Mouse (Mus musculus) liver, postnatal 0 days (tissue): ENCODE measurements at regions not wholly inside any gene's neighbourhood (a gene's known extent, or its start where the extent isn't known, plus 50 kb on each side); places are given as distances from the start of the nearest gene placed in this dataset.

Source experiments
- ATAC-seq: fragments of 200-750 bp; cut with Nextera tagmentation; 2 replicates; pipeline ENCODE4 v1.8.0; 2017; ENCODE audit warnings: mild to moderate bottlenecking, moderate library complexity
- DNase-seq: peaks from one replicate; pipeline ENCODE4 v3.0.0-alpha.2; 2016
- H3K27ac ChIP-seq: fragments of 300-500 bp; sonication (generic); 2 replicates; pipeline ENCODE4 v1.5.1; 2014; ENCODE audit warnings: antibody characterized with exemption, moderate library complexity, mild to moderate bottlenecking, low read depth
- H3K27me3 ChIP-seq: fragments of 300-500 bp; sonication (generic); 2 replicates; pipeline ENCODE4 v1.6.1; 2014; ENCODE audit warnings: low read length, control low read depth, mixed read lengths; ENCODE audit not compliant: insufficient read depth
- H3K36me3 ChIP-seq: fragments of 300-500 bp; sonication (generic); replicated peaks from 2 replicates; pipeline ENCODE4 v1.6.1; 2014; ENCODE audit warnings: mild to moderate bottlenecking, control low read depth, low read length, moderate library complexity, mixed read lengths; ENCODE audit not compliant: insufficient read depth
- H3K4me1 ChIP-seq: fragments of 300-500 bp; sonication (generic); 2 replicates; pipeline ENCODE4 v1.6.1; 2014; ENCODE audit warnings: antibody characterized with exemption, mild to moderate bottlenecking, control low read depth; ENCODE audit not compliant: insufficient read depth
- H3K4me2 ChIP-seq: fragments of 300-500 bp; sonication (generic); 2 replicates; pipeline ENCODE4 v1.6.1; 2014; ENCODE audit warnings: low read depth, mild to moderate bottlenecking, low read length, moderate library complexity, mixed read lengths
- H3K4me3 ChIP-seq: fragments of 300-500 bp; sonication (generic); 2 replicates; pipeline ENCODE4 v1.5.1; 2014; ENCODE audit warnings: low read depth, low read length
- H3K9ac ChIP-seq: fragments of 300-500 bp; sonication (generic); replicated peaks from 2 replicates; pipeline ENCODE4 v1.6.1; 2014; ENCODE audit warnings: mild to moderate bottlenecking, moderate library complexity
- H3K9me3 ChIP-seq: fragments of 300-500 bp; sonication (generic); 2 replicates; pipeline ENCODE4 v1.6.1; 2016; ENCODE audit warnings: mild to moderate bottlenecking, control low read depth, low read length, mixed read lengths
- CTCF ChIP-seq: sonication (generic); IDR thresholded peaks from 2 replicates; pipeline ENCODE4 v1.5.1; 2016; ENCODE audit warnings: antibody characterized with exemption, low read depth
- EP300 ChIP-seq: IDR thresholded peaks from 2 replicates; pipeline ENCODE4 v1.6.1; 2016; ENCODE audit warnings: antibody characterized with exemption, low read depth, mild to moderate bottlenecking
- WGBS: fragments of 180-500 bp; shearing (Covaris S2); extraction: QIAGEN DNeasy Blood & Tissue Kit; methylation state at CpG from one replicate; pipeline ENCODE4 v1.1.7; 2014; ENCODE audit not compliant: insufficient replicate concordance; 5-methylcytosine and 5-hydroxymethylcytosine counted together

DNA sequence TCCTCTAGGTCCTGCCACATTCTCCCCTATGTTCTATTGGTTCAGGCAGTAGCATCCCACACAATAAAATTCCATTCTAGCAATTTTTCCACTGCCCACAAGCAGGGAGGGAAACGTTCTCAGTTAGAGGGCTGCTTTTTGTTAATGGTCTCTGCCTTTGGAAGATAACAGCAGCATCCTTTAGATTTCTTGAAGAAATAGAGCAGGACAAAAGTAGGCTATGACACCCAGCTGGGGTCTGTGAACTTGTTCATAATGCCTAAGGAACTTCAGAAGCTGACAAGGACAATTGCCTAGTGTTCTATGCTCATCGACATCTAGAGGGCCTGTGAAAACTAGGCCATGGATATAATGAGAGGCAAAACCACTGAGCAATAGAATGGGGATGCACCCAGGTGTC is 174.2 kb upstream of the Ercc4 start:
- Histone ChIP-seq H3K27ac (no peak overlapping the region), H3K27me3 (no peaks in the 10 kb centered on the region), H3K36me3 (no peaks in the 10 kb centered on the region), H3K4me2 (no peak overlapping the region), H3K4me3 (no peak overlapping the region), H3K9me3 (no peaks in the 10 kb centered on the region), H3K4me1 (no peaks in the 10 kb centered on the region), H3K9ac (no peak overlapping the region)
- ATAC-seq = no peak
- DNase-seq = no peak
- TF ChIP-seq CTCF (no peak), EP300 (no peak)
- 70% methylated on average over 2 of the region's 2 CpGs for WGBS

DNA sequence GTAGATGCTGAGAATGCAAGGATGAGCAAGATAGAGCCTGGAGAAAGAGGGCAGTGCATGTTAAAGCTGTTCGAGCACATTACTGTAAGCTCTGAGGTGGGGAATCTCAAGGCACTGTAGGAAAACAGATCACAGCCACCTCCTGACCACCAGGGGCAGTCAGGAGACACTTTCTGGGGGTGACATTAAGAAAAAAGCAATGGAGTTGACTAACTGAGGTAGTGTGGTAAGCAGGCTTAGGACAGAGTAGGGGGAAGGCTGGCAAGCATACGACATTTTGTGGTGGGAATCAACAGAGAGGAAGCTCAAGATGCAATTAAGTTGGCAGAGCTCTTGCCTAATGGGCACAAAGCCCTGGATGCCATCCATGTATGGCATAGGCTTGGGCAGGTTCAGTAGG is 172.9 kb upstream of the Ercc4 start:
- H3K36me3 ChIP-seq = no peaks in the 10 kb centered on the region
- TF ChIP-seq CTCF = peak; percentile 46
- TF ChIP-seq EP300 = no peak
- DNase-seq (no peak), ATAC-seq (no peak)
- no peaks in the 10 kb centered on the region for H3K9me3 ChIP-seq
- 62% methylated on average over 2 of the region's 2 CpGs for whole genome bisulfite sequencing
- no peak overlapping the region for H3K27ac ChIP-seq
- no peak overlapping the region for H3K9ac ChIP-seq
- H3K4me2 ChIP-seq = no peak overlapping the region
- no peak overlapping the region for H3K4me3 ChIP-seq
- H3K4me1 ChIP-seq = no peaks in the 10 kb centered on the region
- H3K27me3 ChIP-seq = no peaks in the 10 kb centered on the region

DNA sequence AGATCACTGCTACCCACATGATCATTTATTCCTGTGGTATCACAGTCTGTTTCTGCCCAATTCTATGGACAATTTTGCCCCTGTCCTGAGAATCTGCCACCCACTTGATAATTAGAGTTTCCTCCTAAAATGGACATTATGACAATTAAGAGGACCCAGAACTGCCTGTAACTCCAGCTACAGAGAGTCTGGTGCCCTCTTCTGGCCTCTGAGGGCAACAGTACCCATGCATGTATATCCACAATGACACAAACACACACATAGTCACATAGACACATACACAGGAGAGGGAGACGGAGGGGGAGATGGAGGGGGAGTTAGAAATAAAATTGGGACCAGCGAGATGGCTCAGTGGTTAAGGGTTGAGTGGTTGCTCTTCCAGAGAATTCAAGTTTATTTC is 170.9 kb upstream of the Ercc4 start:
- no peaks in the 10 kb centered on the region for H3K36me3 ChIP-seq
- TF ChIP-seq CTCF = peak; percentile 43
- no peak for TF ChIP-seq EP300
- H3K4me1 ChIP-seq = no peaks in the 10 kb centered on the region
- H3K27ac ChIP-seq = no peak overlapping the region
- no peak overlapping the region for H3K4me2 ChIP-seq
- 75% methylated on average over 2 of the region's 2 CpGs for WGBS
- no peaks in the 10 kb centered on the region for H3K9me3 ChIP-seq
- H3K9ac ChIP-seq = no peak overlapping the region
- H3K4me3 ChIP-seq = no peak overlapping the region
- ATAC-seq = no peak
- H3K27me3 ChIP-seq = no peaks in the 10 kb centered on the region
- no peak for DNase-seq

DNA sequence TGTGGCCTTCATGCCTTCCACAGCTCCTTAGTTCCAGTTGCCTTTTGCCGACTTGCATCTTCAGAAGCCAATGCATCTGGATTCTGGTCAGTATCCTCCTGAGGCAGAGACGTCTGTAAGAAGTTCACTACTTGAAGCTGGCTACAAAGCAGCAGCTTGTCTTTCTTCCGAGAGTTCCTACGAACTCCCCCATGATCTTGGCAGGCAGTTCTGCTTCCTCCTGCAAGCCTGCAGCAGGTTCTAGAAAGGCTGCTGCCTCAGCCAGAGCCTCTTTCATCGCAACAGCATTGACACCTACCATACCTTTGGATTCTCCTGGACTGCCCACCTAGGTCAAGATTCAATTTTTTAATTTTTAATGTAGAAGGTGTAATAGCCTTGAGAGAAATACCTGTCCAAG is 158.3 kb upstream of the Ercc4 start:
- WGBS = 81% methylated on average over 5 of the region's 5 CpGs
- Histone ChIP-seq H3K9ac (no peak overlapping the region), H3K27me3 (no peaks in the 10 kb centered on the region), H3K9me3 (no peaks in the 10 kb centered on the region), H3K27ac (no peak overlapping the region), H3K4me1 (no peaks in the 10 kb centered on the region), H3K4me3 (no peak overlapping the region), H3K36me3 (no peaks in the 10 kb centered on the region), H3K4me2 (no peak overlapping the region)
- no peak for TF ChIP-seq EP300
- TF ChIP-seq CTCF = no peak
- ATAC-seq (no peak), DNase-seq (no peak)

DNA sequence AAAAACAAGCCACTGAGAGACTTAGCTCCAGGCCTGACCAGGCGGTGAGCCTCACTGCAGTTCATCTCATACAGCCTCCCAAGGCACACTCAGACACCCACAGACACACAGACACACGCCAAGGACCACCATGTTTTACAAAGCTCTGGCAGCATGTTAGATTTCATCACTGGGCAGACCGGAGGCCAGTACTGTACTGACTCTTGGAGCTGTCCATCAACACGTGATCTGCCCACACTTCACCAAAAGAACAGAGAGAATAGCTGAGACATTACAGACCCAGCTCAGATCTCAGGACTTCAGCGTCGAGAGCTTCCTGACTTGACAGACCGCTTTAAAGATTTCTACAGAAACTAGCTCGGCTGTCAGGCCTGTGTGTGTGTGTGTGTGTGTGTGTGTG is 155.5 kb upstream of the Ercc4 start:
- Histone ChIP-seq H3K9ac (no peak overlapping the region), H3K36me3 (no peaks in the 10 kb centered on the region), H3K4me1 (no peaks in the 10 kb centered on the region), H3K27me3 (no peaks in the 10 kb centered on the region), H3K27ac (no peak overlapping the region), H3K4me2 (no peak overlapping the region), H3K9me3 (no peaks in the 10 kb centered on the region), H3K4me3 (no peak overlapping the region)
- 58% methylated on average over 8 of the region's 8 CpGs for WGBS
- TF ChIP-seq EP300 (no peak), CTCF (no peak)
- DNase-seq = no peak
- no peak for ATAC-seq

DNA sequence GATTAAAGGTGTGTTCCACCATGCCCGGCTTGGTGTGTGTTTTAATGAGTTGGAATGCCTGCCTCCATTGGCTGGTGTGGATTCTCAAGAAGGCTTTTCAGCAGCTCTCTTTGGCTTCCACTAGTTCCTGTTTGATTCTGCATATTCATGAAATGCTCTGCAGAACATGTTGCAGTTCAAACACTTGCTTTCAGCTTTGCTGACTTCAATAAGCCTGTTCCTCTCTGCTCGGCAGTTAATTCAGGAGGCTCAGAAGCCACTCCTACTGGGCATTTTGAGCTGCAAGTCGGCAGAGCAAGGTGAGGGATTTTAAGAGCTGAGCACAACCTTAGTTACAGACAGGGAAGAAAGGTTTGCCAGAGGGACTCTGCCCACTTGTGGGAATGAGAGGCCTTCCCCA is 153.1 kb upstream of the Ercc4 start:
- no peak for ATAC-seq
- TF ChIP-seq EP300 = no peak
- no peak for TF ChIP-seq CTCF
- no peak overlapping the region for H3K27ac ChIP-seq

DNA sequence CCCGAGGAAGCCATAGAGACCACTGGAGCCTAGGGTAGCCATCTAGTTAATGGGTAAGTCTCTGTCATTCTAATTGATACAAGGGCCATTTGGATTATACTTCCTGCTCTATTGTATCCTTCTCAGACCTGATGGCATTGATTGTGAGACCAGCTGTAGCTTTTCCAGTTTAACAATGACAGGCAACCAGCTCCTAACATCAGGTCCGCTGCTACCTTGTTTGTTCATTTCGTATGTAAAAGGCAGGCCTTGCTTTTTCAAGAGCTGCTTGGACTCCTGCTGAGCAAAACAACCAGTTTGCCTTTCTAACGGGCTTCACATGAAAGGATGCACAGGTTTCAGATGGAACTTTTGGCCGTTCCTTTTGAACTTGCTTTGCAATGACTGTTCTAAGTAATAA is 148.6 kb upstream of the Ercc4 start:
- H3K9ac ChIP-seq = no peak overlapping the region
- DNase-seq (no peak), ATAC-seq (no peak)
- WGBS = 71% methylated on average over 5 of the region's 5 CpGs
- no peak overlapping the region for H3K27ac ChIP-seq
- H3K4me3 ChIP-seq = no peak overlapping the region
- TF ChIP-seq CTCF (no peak), EP300 (no peak)
- no peaks in the 10 kb centered on the region for H3K4me1 ChIP-seq
- H3K4me2 ChIP-seq = no peak overlapping the region
- H3K36me3 ChIP-seq = no peaks in the 10 kb centered on the region
- no peaks in the 10 kb centered on the region for H3K27me3 ChIP-seq
- no peaks in the 10 kb centered on the region for H3K9me3 ChIP-seq

More for the DNA sequence above, 153.1 kb upstream of the Ercc4 start:
- Histone ChIP-seq H3K4me2 (no peak overlapping the region), H3K4me1 (no peaks in the 10 kb centered on the region), H3K4me3 (no peak overlapping the region), H3K27me3 (no peaks in the 10 kb centered on the region), H3K36me3 (no peaks in the 10 kb centered on the region), H3K9me3 (no peaks in the 10 kb centered on the region), H3K9ac (no peak overlapping the region)
- DNase-seq = no peak
- 44% methylated on average over 3 of the region's 3 CpGs for WGBS
